Mouse (Mus musculus) gastrocnemius, adult 2 months (tissue): ENCODE results near the gene Fbxo44. TPM values are rescaled to one million over a fixed set of nuclear protein-coding genes. Genes with fewer than 3 reads are reported as not detected.
"Not testable (repeated sequence)": the region's sequence is repeated elsewhere in the genome, so short reads cannot be mapped to it uniquely, and the experiment has no call there.

ENCODE experiments used
- DNase-seq: peaks from one replicate; pipeline ENCODE4 v3.0.0; 2022
- H3K27ac ChIP-seq: fragments of 200-600 bp; 2 replicates; pipeline ENCODE4 v1.8.1; 2022; ENCODE audit warnings: mild to moderate bottlenecking
- H3K4me3 ChIP-seq: fragments of 200-600 bp; 2 replicates; pipeline ENCODE4 v1.8.1; 2022; ENCODE audit warnings: mild to moderate bottlenecking, moderate library complexity
- CTCF ChIP-seq: fragments of 200-600 bp; IDR thresholded peaks from 2 replicates; pipeline ENCODE4 v1.8.1; 2022; ENCODE audit warnings: antibody characterized with exemption, mild to moderate bottlenecking, moderate library complexity
- intact Hi-C: fragments of 180-260 bp; cut with DNase I; formaldehyde crosslinking; loops from one replicate; pipeline ENCODE4 v1.15.1; 2025
- microRNA-seq: library from miRNA; unstranded; fragments of <30 nt; microRNA quantifications from one replicate; pipeline ENCODE4 v1.2.0, GENCODE M21; 2021
- total RNA-seq, 2 experiments: library from RNA; stranded (reverse); gene quantifications; 2 replicates each; pipeline ENCODE4 v1.2.3; 2021

Gene Fbxo44
- total RNA-seq, 2 experiments from 2014 or later: 7.5 to 9.7 TPM

DNA sequence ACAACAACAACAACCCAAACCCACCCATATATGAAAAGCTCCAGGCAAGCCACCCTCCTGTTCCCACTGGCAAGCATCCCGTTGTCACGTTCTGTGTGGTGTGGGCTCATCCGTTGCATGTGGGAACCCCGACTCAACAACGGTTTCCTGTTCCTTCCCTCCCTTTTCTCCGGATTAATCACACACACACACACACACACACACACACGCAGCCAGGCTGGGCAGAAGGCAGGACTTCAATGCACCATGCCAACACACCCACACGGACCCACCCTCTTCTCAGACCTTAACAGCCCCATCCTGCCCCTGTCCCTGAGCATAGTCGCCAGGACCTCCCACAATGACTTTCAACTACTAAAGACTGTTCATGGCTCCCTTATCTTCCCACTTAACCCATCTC lies 39.7 kb downstream of the Fbxo44 start:
- no peak for TF ChIP-seq CTCF

DNA sequence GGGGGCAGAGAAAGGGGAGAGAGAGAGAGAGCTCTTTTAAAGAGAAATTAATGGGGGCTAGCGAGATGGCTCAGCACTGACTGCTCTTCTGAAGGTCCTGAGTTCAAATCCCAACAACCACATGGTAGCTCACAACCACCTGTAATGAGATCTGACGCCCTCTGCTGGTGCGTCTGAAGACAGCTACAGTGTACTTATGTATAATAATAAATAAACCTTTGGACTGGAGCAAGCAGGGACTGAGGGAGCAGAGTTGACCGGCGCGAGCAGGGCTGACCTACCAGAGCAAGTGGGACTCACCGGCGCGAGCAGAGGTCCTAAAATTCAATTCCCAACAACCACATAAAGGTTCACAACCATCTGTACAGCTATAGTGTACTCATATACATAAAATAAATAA lies 40.7 kb downstream of the Fbxo44 start:
- H3K4me3 ChIP-seq, DNase-seq, intact Hi-C loops, H3K27ac ChIP-seq: not testable (repeated sequence)
- peak; percentile 18; the same call in 1 of the 2 replicates for TF ChIP-seq CTCF

More for the DNA sequence above, 39.7 kb downstream of the Fbxo44 start:
- DNase-seq: no peak
- H3K4me3 ChIP-seq: no peak overlapping the region
- no peak overlapping the region for H3K27ac ChIP-seq
- intact Hi-C loops: no loop called here

DNA sequence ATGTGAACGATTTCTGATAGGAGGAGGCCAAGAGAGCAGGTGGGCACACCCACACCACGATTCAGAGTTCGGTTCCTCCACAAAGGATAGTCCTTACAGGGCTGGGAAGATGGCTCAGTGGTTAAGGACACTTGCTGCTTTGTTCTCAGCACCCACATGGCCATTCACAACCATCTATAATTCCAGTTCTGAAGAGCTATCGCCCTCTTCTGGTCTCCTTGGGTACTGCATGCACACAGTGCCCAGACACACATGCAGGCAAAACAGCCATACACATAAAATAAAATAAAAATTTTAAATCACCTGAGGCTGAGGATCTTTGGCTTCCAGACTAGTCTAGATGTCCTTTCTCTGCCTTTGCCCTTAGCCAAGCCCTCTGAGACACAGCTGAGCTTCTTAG lies 42.9 kb downstream of the Fbxo44 start:
- Histone ChIP-seq H3K4me3 (no peak overlapping the region), H3K27ac (no peak overlapping the region)
- peak; percentile 37; the same call in 1 of the 2 replicates for TF ChIP-seq CTCF
- intact Hi-C loops: no loop called here
- no peak for DNase-seq

DNA sequence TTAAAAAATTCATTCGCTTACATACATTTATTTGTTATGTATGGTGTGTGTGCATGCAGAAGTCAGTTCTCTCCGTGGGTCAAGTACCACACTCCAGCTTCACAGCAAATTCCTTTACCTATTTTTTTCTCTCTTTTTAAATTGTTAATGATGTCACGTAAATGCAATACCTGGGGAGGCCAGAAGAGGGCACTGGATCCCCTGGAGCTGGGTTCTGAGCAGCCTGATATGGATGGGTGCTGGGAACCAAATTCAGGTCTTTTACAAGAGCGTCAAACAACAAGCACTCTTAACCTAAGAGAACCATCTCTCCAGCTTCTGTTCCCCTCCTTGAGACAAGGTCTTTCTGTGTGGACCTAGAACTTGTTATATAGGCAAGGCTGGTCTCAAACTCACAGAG lies 43.6 kb downstream of the Fbxo44 start:
- H3K4me3 ChIP-seq: no peak overlapping the region
- no peak overlapping the region for H3K27ac ChIP-seq
- TF ChIP-seq CTCF: peak; percentile 20; the same call in 1 of the 2 replicates
- intact Hi-C loops: no loop called here
- DNase-seq: no peak

DNA sequence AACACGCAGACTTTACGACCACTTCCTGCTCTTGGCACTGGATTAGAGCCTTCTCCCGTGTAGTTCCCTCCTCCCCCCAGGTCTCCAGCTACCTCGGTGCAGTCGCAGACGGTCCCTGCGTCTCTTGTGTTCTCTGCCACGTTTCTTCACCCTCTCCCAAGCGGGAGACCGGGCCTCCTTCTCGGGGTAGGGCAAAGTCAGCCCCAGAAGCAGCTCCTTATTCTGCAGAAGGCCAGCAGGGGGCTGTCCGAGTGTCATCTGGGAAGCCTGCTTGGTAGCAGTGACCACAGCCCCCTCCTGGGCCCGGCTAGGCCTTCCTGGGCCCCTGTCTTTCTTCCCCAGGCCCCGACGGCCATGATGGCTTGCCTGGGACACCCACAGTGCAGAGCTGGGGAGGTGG lies 44.8 kb downstream of the Fbxo44 start:
- intact Hi-C loops: loop anchor here (2.0 kb wide), 1 partner anchor 313 kb away; no protein-coding TSS in a partner anchor
- Histone ChIP-seq H3K4me3 (0 out of 2 replicates have a peak overlapping the region, but pooled peaks have one; percentile 4), H3K27ac (no peak overlapping the region)
- DNase-seq: peak; percentile 51
- TF ChIP-seq CTCF: peak; percentile 55

DNA sequence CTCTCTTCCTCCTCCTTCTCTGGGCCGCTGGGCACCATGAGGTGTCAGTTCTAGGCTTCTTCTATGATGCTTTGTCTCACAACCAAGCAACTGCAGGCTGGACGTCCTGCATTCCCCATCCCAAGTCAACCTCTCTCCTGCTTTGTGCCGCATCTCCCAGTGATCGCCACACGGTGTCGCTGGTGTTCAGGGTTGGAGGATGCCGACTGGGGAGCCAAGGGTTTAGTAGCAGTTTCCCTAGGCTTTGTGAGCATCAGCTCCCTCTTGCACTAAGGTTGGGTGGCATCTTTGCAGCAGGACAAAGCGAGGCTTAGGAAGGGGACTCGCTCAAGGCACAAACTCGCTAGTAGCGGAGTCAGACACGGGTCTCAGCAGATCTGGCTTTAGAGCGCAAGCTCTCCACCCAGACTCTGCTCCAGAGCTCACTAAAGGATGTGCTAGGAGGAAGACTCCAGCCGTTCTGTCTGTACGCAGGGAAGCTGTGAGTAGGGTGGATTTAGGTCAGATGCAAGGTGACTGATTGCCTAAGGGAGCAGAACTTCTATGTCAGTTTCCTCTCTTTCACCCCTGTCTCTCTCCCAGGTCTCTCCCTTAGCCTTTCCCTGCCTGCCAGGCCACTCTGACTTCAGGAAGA lies 45.4 kb downstream of the Fbxo44 start:
- peak; percentile 89 for DNase-seq
- TF ChIP-seq CTCF: peak; percentile 94
- no peak overlapping the region for H3K27ac ChIP-seq
- H3K4me3 ChIP-seq: no peak overlapping the region
- intact Hi-C loops: loop anchor here (1.0 to 2.0 kb wide), 2 partner anchors 49 to 314 kb away; no protein-coding TSS in a partner anchor

DNA sequence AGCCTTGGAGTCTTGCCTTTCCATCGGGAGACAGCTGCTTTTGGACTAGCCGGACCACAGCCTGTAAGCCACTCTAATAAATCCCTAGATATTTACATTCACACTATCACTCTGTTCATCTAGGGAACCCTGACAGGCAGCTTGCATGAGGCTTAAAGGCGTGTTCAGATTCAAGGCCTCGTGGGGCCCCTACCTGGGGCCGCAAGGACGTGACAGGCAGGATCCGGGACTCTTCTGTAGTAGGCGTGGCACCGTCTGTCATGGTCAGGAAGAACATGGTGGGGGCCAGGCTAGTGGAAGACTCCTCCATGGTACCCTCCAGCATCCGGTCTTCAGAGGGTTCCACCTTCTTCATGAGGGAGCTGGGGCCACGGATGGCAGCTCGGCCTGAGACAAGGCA lies 47.8 kb downstream of the Fbxo44 start:
- intact Hi-C loops: no loop called here
- no peak for TF ChIP-seq CTCF

DNA sequence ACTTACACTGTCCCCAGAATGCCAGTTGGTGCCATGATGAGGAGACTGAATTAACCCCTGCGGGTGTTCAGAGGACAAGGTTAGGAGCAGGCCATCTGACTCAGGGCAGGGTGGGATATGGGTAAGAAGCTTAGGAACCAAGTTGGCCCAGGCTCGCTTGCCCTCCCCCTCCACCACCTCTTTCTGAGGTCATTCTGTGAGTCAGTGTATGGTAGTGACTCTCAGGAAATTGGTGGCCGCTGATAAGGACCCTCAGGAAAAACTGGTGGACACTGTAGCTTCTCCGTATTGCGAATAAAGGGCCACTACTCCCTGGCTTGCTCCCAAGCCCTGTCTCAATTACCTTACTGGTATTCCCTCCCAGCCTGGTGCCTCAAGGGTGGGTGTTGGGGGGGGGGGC lies 51.1 kb downstream of the Fbxo44 start:
- Histone ChIP-seq H3K27ac (no peak overlapping the region), H3K4me3 (no peak overlapping the region)
- no peak for TF ChIP-seq CTCF
- intact Hi-C loops: no loop called here
- no peak for DNase-seq

More for the DNA sequence above, 47.8 kb downstream of the Fbxo44 start:
- no peak for DNase-seq
- H3K27ac ChIP-seq: no peak overlapping the region
- H3K4me3 ChIP-seq: no peak overlapping the region

DNA sequence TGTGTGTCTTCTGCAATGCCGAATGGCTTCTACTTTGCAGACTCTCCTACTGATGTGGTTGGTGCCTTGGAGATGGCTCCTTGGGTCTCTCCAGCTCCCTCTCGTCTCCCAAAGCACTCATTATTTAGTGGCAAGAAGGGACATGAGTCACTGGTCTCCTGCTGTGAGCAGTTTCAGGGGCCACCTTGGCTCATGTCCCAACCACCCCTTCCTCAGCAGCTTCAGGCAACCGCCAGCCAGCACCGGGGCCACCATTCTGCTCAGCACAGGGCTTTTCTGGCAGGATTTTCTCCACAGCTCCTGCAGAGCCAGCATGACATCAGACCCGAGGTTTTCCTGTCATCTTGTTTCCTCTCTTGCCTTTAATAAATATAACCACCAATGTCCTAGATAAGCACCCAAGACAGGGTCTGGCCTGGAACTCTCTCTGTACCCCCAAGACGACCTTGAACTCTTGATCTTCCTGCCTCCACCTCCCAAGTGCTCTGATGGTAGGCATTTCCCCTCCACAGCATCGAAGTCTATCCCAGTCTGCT lies 51.6 kb downstream of the Fbxo44 start:
- Histone ChIP-seq H3K4me3 (no peak overlapping the region), H3K27ac (no peak overlapping the region)
- no peak for TF ChIP-seq CTCF
- intact Hi-C loops: no loop called here
- DNase-seq: no peak

DNA sequence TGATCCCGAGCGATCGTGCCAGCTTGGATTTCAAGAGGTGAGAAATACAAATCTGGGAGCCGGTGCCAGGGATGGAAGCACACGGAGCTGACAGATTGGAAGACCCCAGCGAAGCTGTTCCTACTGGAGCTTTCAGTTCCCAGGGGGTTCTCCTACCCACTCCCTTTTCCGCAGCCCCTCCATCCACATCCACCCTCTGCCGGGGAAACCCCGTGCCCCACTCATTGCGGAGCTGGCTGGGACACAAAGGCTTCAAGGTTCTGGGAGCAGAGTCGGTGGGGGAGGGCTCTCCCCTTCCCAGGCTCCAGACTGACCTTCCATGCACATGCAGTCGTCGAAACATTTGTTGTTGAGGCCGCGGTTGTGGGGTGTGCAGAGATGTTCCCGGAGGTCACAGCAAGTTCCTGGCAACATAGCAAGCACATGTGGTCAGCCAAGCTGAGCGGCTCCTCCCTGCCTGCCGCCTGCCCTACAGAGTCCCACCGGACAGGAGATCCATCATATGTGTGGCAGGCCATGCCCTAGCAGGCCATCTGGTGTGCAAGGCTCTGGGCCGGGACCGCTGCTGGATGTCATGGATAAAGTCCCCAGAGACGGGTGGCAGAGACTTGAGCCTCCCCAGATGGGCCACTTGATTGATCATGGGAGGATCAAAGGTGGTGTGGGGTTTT lies 52.5 kb downstream of the Fbxo44 start:
- no peak overlapping the region for H3K27ac ChIP-seq
- peak; percentile 61 for DNase-seq
- no peak overlapping the region for H3K4me3 ChIP-seq
- TF ChIP-seq CTCF: no peak
- intact Hi-C loops: no loop called here

DNA sequence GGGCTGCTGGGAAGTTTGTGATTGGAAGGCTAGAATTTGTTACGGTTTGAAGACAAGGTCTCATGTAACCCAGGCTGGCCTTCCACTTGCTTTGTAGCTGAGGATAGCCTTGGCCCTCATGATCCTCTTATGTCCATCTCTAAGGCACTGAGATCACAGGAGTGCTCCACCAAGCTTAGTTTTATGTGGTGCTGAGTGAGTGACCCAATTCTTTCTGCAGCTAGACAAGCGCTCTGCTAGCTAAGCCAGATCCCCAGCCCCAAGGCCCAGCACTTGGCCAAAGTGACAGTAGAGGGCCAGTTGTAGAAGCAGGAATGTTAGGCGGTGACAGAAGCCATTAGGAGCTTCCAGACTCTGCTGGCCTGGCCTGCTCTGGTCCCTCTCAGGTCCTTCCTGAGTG lies 56.1 kb downstream of the Fbxo44 start:
- H3K4me3 ChIP-seq: no peak overlapping the region
- intact Hi-C loops: no loop called here
- no peak overlapping the region for H3K27ac ChIP-seq
- no peak for DNase-seq
- no peak for TF ChIP-seq CTCF

Small RNA genes within 50 kb of the gene (microRNA-seq; reads per million reads assigned to microRNA genes)
- not detected for gene Mir7022

Other genes with a start within 250 kb of the Fbxo44 start
- gene Plod1, start 223.7 kb downstream of the Fbxo44 start, total RNA-seq: 10 to 100 TPM; 17.1 to 25.9 TPM
- 10 to 100 TPM; 17.0 to 21.5 TPM for gene 2510039O18Rik, start 219.6 kb downstream of the Fbxo44 start, total RNA-seq
- not detected for gene Nppb, start 174.7 kb downstream of the Fbxo44 start, total RNA-seq
- not detected for gene Nppa, start 159.8 kb downstream of the Fbxo44 start, total RNA-seq
- gene Clcn6, start 121.7 kb downstream of the Fbxo44 start, total RNA-seq: 1 to 10 TPM; 4.7 to 5.0 TPM
- gene Mthfr, start 121.4 kb downstream of the Fbxo44 start, total RNA-seq: 10 to 100 TPM in 1 of 2 experiments, 1 to 10 TPM in 1; 6.9 to 14.2 TPM
- gene Agtrap, start 72.5 kb downstream of the Fbxo44 start, total RNA-seq: 10 to 100 TPM in 1 of 2 experiments, 1 to 10 TPM in 1; 9.8 to 12.6 TPM
- 10 to 100 TPM; 10.3 to 18.0 TPM for gene Mad2l2, start 30.1 kb downstream of the Fbxo44 start, total RNA-seq
- gene Draxin, start 29.8 kb downstream of the Fbxo44 start, total RNA-seq: under 1 TPM in 1 of 2 experiments, not detected in 1; 0.03 TPM
- 10 to 100 TPM; 36.8 to 46.4 TPM for gene Fbxo6, start 8.3 kb downstream of the Fbxo44 start, total RNA-seq
- under 1 TPM in 1 of 2 experiments, not detected in 1; 0.43 TPM for gene Fbxo2, start 139 bp upstream of the Fbxo44 start, total RNA-seq
- gene Disp3, start 127.5 kb upstream of the Fbxo44 start, total RNA-seq: not detected